Mouse (Mus musculus) ES-Bruce4 (cell line): ENCODE data around the gene Fam84a. TPM values are rescaled to one million over a fixed set of nuclear protein-coding genes. Genes with fewer than 3 reads are reported as not detected.
A peak's percentile ranks its signal among the peaks of the same experiment; 100 is the strongest.

ENCODE experiments used
- H3K27ac ChIP-seq: 2 replicates; pipeline ENCODE4 v1.5.1; 2012; ENCODE audit warnings: low read length, inconsistent platforms; ENCODE audit not compliant: insufficient read depth
- H3K27me3 ChIP-seq: 2 replicates; pipeline ENCODE4 v1.6.1; 2012; ENCODE audit warnings: mild to moderate bottlenecking, low read length, inconsistent platforms; ENCODE audit not compliant: control insufficient read depth, poor library complexity, insufficient read depth, severe bottlenecking
- H3K36me3 ChIP-seq: 2 replicates; pipeline ENCODE4 v1.6.1; 2012; ENCODE audit warnings: inconsistent platforms, mild to moderate bottlenecking, low read length, moderate library complexity; ENCODE audit not compliant: control insufficient read depth, poor library complexity, insufficient read depth, severe bottlenecking
- H3K4me1 ChIP-seq: one replicate; pipeline ENCODE4 v1.8.1; 2011; ENCODE audit warnings: low read length; ENCODE audit not compliant: control insufficient read depth, insufficient read depth
- H3K4me3 ChIP-seq: 2 replicates; pipeline ENCODE4 v1.5.1; 2011; ENCODE audit warnings: low read depth, mild to moderate bottlenecking, low read length
- H3K9ac ChIP-seq: 2 replicates; pipeline ENCODE4 v1.6.1; 2012; ENCODE audit warnings: low read depth, mild to moderate bottlenecking, inconsistent platforms; ENCODE audit not compliant: poor library complexity, severe bottlenecking
- H3K9me3 ChIP-seq: replicated peaks from 2 replicates; pipeline ENCODE4 v1.6.1; 2012; ENCODE audit warnings: mild to moderate bottlenecking, low read length, inconsistent platforms; ENCODE audit not compliant: control insufficient read depth, poor library complexity, insufficient read depth, severe bottlenecking
- CTCF ChIP-seq: IDR thresholded peaks from one replicate; pipeline ENCODE4 v1.8.1; 2011; ENCODE audit warnings: low read depth, low read length
- EP300 ChIP-seq: IDR thresholded peaks from 2 replicates; pipeline ENCODE4 v1.6.1; 2011; ENCODE audit warnings: low read depth, low read length; ENCODE audit not compliant: insufficient read depth
- POLR2A ChIP-seq: IDR thresholded peaks from one replicate; pipeline ENCODE4 v1.8.1; 2011; ENCODE audit warnings: low read length; ENCODE audit not compliant: insufficient read depth
- polyA plus RNA-seq: library from polyadenylated mRNA; stranded (reverse); fragments of >200 nt; gene quantifications from 2 replicates; pipeline ENCODE4 v1.2.4, GENCODE M21; 2011; ENCODE audit warnings: low read depth; ENCODE audit not compliant: missing spikeins, insufficient read depth, insufficient read length

Fam84a gene
- polyA plus RNA-seq, 1 experiment: 0.66 TPM

GRCm38 (mm10) chr12:14150936-14151631, 770 bp downstream of the Fam84a start:
- Histone ChIP-seq H3K27me3 (peaks cover 5% of the 10 kb centered on the region), H3K4me3 (peak overlapping the region; percentile 70), H3K36me3 (no peaks in the 10 kb centered on the region), H3K4me1 (no peaks in the 10 kb centered on the region), H3K27ac (no peak overlapping the region), H3K9me3 (no peaks in the 10 kb centered on the region), H3K9ac (peak overlapping the region; percentile 23; the same call in 1 of the 2 replicates)
- no peak for TF ChIP-seq CTCF
- no peak for TF ChIP-seq EP300
- no peak for TF ChIP-seq POLR2A

GRCm38 (mm10) chr12:14150568-14150909, 1.3 kb downstream of the Fam84a start:
- peak overlapping the region; percentile 31 for H3K4me3 ChIP-seq
- H3K27ac ChIP-seq: no peak overlapping the region
- H3K9ac ChIP-seq: no peak overlapping the region
- H3K27me3 ChIP-seq: peaks cover 5% of the 10 kb centered on the region
- no peaks in the 10 kb centered on the region for H3K4me1 ChIP-seq
- TF ChIP-seq CTCF (no peak), POLR2A (no peak), EP300 (no peak)
- no peaks in the 10 kb centered on the region for H3K9me3 ChIP-seq
- H3K36me3 ChIP-seq: no peaks in the 10 kb centered on the region

GRCm38 (mm10) chr12:14149843-14150567, 1.8 kb downstream of the Fam84a start:
- Histone ChIP-seq H3K9ac (no peak overlapping the region), H3K36me3 (no peaks in the 10 kb centered on the region), H3K4me1 (no peaks in the 10 kb centered on the region), H3K27me3 (peaks cover 5% of the 10 kb centered on the region), H3K27ac (no peak overlapping the region), H3K9me3 (no peaks in the 10 kb centered on the region), H3K4me3 (peak overlapping the region; percentile 31)
- TF ChIP-seq CTCF: peak; percentile 14
- no peak for TF ChIP-seq POLR2A
- no peak for TF ChIP-seq EP300

GRCm38 (mm10) chr12:14149022-14149842, 2.6 kb downstream of the Fam84a start:
- Histone ChIP-seq H3K36me3 (no peaks in the 10 kb centered on the region), H3K9me3 (no peaks in the 10 kb centered on the region), H3K9ac (no peak overlapping the region), H3K27ac (no peak overlapping the region), H3K4me3 (peak overlapping the region; percentile 31), H3K4me1 (no peaks in the 10 kb centered on the region), H3K27me3 (peaks cover 5% of the 10 kb centered on the region)
- TF ChIP-seq POLR2A: no peak
- TF ChIP-seq EP300: no peak
- TF ChIP-seq CTCF: no peak

- TF ChIP-seq POLR2A: no peak
- TF ChIP-seq CTCF: no peak
- no peak for TF ChIP-seq EP300
- Histone ChIP-seq H3K27me3 (no peaks in the 10 kb centered on the region), H3K4me1 (no peaks in the 10 kb centered on the region), H3K9me3 (no peaks in the 10 kb centered on the region), H3K9ac (no peak overlapping the region), H3K4me3 (no peak overlapping the region), H3K36me3 (no peaks in the 10 kb centered on the region), H3K27ac (no peak overlapping the region)
Observed at GRCm38 (mm10) chr12:14137046-14137445, 14.8 kb downstream of the Fam84a start.

- TF ChIP-seq POLR2A (no peak), CTCF (no peak), EP300 (no peak)
- Histone ChIP-seq H3K4me1 (no peaks in the 10 kb centered on the region), H3K27ac (no peak overlapping the region), H3K36me3 (no peaks in the 10 kb centered on the region), H3K9ac (no peak overlapping the region), H3K9me3 (peaks cover 4% of the 10 kb centered on the region; the same call in 1 of the 2 replicates), H3K27me3 (no peaks in the 10 kb centered on the region; the same call in 1 of the 2 replicates), H3K4me3 (no peak overlapping the region)
Observed at GRCm38 (mm10) chr12:14114730-14115129, 37.1 kb downstream of the Fam84a start.
